Mouse (Mus musculus): ENCODE measurements around the gene Bdh1. TPM values are rescaled to one million over a fixed set of nuclear protein-coding genes. Genes with fewer than 3 reads are reported as not detected.
"Not testable (repeated sequence)": the region's sequence is repeated elsewhere in the genome, so short reads cannot be mapped to it uniquely, and the experiment has no call there.

The Bdh1 gene
- total RNA-seq (2021) (100 to 1,000 TPM; 134 to 159 TPM), polyA plus RNA-seq (2012; rRNA removed) (23.3 and 61.3 TPM in 2 replicates)
- long read RNA-seq, transcript Bdh1-203 (7 exons, 3,122 nt) = major isoform, 26 of 39 reads
- long read RNA-seq, partial matches to known transcripts = 3 of 39 reads
- long read RNA-seq, other reads (novel, unspliced or antisense) = 10 of 39 reads

DNA sequence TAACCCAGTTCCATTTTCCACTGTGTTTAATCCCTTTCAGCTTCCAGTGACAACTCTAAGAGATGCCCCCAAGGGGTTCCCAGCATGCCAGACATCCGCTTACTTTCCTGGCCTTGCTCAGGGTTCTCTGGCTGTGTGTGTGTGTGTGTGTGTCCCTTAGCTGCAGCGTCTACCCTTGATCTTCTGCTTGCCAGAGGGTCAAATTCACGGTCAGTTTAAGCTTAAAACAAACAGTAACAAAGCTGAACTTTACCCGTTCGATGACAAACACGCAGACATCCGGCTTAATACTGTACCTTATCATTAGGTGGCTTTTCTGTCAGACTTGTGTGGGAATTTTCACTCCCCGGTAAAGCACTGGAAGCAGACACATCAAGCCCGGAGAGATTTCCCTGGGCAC, at the start of gene Bdh1:
Bdh1 (plus strand) TSS at position 281 of the 400 bp plus-strand sequence.
- TF ChIP-seq POLR2A (IDR thresholded peaks at IDR 0.05; ENCODE audit: insufficient read depth, low read depth, low read length) (no peak), EP300 (IDR thresholded peaks at IDR 0.05; ENCODE audit: insufficient read depth, low read depth, low read length) (no peak), CTCF (IDR thresholded peaks at IDR 0.05) (no peak)
- Histone ChIP-seq H3K79me2 (replicated peaks; ENCODE audit: control insufficient read depth, insufficient read depth, low read length) (no peaks in the 10 kb centered on the region), H3K36me3 (ENCODE audit: control insufficient read depth, insufficient read depth, low read length) (no peaks in the 10 kb centered on the region), H3K27me3 (ENCODE audit: control insufficient read depth, insufficient read depth, low read length) (0 out of 2 replicates have a peak, but pooled peaks cover 1% of the 10 kb centered on the region), H3K27ac (no peak within 1 kb of the TSS), H3K9ac (ENCODE audit: low read depth, low read length) (no peak within 1 kb of the TSS), H3K4me1 (ENCODE audit: control insufficient read depth, insufficient read depth, low read length) (no peaks in the 10 kb centered on the region), H3K4me3 (no peak within 1 kb of the TSS)
- DNase-seq = no peak
- WGBS = 65% methylated on average over 9 of the region's 9 CpGs
- intact Hi-C loops (cut with DNase I) = no loop called here

DNA sequence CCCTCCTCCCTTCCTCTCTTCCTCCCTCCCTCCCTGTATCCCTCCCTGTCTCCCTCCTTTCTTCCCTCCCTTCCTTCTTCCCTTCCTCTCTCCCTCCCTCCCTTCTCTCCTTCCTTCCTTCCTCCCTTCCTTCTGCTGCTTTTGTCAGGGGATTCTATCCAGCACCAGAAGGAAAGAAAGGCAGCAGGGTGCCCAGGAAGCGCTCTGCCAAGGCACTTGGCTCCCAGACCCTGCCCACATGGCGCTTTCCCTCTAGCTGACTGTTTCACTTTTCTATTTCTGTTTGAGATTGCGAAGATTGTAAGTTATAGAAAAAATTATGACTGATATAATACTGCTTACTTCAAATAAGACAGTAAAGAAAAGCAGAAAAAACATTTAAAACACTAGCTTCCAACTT, 49.8 kb upstream of the Bdh1 start:
- H3K79me2 ChIP-seq (replicated peaks; ENCODE audit: control insufficient read depth, insufficient read depth, low read length); H3K36me3 ChIP-seq (ENCODE audit: control insufficient read depth, insufficient read depth, low read length); H3K9ac ChIP-seq (ENCODE audit: low read depth, low read length); H3K27me3 ChIP-seq (ENCODE audit: control insufficient read depth, insufficient read depth, low read length); H3K27ac ChIP-seq; H3K4me1 ChIP-seq (ENCODE audit: control insufficient read depth, insufficient read depth, low read length); DNase-seq; H3K4me3 ChIP-seq; intact Hi-C loops (cut with DNase I): not testable (repeated sequence)
- 82% methylated on average over 3 of the region's 3 CpGs for whole genome bisulfite sequencing

DNA sequence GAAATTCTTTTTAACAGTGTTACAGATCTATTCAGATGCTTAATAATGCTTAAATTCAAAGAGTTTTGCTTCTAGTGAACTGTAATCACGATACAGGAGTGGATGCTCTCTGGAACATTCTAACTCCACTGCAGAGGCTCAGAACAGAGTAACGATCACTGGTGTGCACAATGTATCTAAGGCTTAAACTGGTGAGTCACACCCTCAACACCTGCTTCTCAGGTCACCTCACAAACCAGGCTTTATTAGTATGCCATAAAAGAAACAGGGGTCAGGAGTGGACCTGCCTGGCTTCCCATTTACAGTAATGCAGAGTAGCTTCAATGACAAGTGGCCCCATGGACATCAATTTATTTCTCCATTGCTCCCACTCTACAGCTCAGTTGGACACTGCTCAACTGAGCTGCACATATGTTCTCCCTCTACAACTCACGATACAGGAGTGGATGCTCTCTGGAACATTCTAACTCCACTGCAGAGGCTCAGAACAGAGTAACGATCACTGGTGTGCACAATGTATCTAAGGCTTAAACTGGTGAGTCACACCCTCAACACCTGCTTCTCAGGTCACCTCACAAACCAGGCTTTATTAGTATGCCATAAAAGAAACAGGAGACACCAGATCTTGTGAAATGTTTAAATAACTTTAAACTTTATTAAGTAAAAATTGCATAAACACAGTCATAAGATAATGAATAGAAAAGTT, 46.0 kb upstream of the Bdh1 start:
- H3K36me3 ChIP-seq (ENCODE audit: control insufficient read depth, insufficient read depth, low read length); H3K4me1 ChIP-seq (ENCODE audit: control insufficient read depth, insufficient read depth, low read length); H3K79me2 ChIP-seq (replicated peaks; ENCODE audit: control insufficient read depth, insufficient read depth, low read length); intact Hi-C loops (cut with DNase I); H3K4me3 ChIP-seq; H3K27me3 ChIP-seq (ENCODE audit: control insufficient read depth, insufficient read depth, low read length); DNase-seq; H3K27ac ChIP-seq; H3K9ac ChIP-seq (ENCODE audit: low read depth, low read length): not testable (repeated sequence)
- 86% methylated on average over 4 of the region's 4 CpGs for WGBS

DNA sequence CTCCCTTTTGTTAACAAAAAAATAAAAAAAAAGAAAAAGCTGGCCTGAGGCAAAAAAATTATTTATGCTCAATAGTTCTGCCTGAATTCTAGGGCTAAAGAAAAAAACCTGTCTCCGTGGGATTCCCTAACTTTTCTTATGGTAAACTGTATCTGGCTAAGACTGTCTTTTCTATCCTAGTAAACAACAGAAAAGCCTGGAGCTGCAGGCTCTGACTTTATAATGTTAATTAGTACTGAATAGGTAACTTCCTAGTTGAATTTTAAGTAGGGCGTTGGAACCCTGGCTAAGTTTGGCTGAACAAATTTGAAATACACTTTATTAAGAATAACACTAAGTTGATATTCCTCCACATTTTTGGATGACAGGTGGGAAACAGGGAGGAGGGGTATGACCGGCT, 33.8 kb upstream of the Bdh1 start:
- intact Hi-C loops (cut with DNase I); H3K4me3 ChIP-seq; DNase-seq; H3K9ac ChIP-seq (ENCODE audit: low read depth, low read length); H3K36me3 ChIP-seq (ENCODE audit: control insufficient read depth, insufficient read depth, low read length); H3K27me3 ChIP-seq (ENCODE audit: control insufficient read depth, insufficient read depth, low read length); H3K27ac ChIP-seq; H3K79me2 ChIP-seq (replicated peaks; ENCODE audit: control insufficient read depth, insufficient read depth, low read length); H3K4me1 ChIP-seq (ENCODE audit: control insufficient read depth, insufficient read depth, low read length): not testable (repeated sequence)
- WGBS = 94% methylated on average over 3 of the region's 3 CpGs

DNA sequence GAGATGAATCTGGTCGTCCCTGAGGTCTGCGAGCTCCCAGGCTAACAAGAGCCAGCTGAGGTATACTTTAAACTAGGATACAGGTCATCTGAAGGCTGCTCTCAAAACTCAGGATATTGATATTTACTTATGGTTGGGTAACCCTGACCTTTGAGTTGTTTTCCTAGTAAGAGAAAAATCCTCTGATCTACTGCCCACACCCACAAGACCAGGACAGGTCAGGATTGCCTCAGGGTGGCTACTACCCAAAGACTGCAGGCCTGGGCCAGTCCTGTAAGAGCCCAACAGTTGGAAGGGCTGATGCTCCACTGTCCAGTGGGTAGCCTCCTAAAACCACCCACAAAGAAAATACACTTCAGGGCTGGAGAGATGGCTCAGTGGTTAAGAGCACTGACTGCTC, 22.8 kb upstream of the Bdh1 start:
- Histone ChIP-seq H3K36me3 (ENCODE audit: control insufficient read depth, insufficient read depth, low read length) (no peaks in the 10 kb centered on the region), H3K27me3 (ENCODE audit: control insufficient read depth, insufficient read depth, low read length) (no peaks in the 10 kb centered on the region), H3K4me1 (ENCODE audit: control insufficient read depth, insufficient read depth, low read length) (no peaks in the 10 kb centered on the region), H3K79me2 (replicated peaks; ENCODE audit: control insufficient read depth, insufficient read depth, low read length) (no peaks in the 10 kb centered on the region), H3K27ac (no peak overlapping the region), H3K9ac (ENCODE audit: low read depth, low read length) (no peak overlapping the region), H3K4me3 (no peak overlapping the region)
- intact Hi-C loops (cut with DNase I) = no loop called here
- DNase-seq = no peak
- TF ChIP-seq POLR2A (IDR thresholded peaks at IDR 0.05; ENCODE audit: insufficient read depth, low read depth, low read length) = no peak
- WGBS = 65% methylated on average over 2 of the region's 2 CpGs

DNA sequence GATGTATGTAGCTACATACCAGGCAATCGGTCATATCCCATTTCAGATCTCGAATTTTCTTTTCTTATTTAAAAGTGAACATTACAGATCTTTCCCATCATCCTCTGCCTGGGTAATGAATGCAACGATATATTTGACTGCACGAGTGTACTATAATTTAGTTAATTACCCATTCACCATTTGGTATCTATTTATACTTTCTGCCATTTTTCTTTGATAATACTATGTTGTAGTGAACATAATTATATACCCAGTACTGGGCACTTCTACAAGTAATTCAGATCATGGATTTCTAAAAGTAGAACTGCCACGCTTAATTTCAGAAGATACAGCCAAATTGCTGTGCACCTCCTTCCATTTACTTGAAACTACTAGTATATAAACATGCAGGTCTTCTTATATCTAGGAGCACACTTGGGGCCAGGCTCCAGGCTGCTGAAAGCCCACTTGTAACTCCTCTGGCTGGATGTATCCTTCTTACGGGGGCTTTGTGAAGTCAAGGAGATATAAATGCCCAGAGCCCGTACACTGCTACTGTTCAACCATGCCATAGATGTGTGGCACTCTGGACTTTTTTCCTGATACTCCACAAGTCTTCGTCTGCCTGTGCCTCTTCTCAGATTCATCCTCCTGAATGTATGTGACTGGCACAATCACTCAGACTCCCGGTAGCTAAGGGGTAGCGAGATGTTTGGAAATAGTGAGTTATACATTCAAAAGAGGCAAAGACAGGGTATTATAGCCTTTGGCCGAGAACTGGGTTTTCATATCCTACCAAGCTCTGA, 21.0 kb upstream of the Bdh1 start:
- no peak for TF ChIP-seq POLR2A (IDR thresholded peaks at IDR 0.05; ENCODE audit: insufficient read depth, low read depth, low read length)
- TF ChIP-seq CTCF (IDR thresholded peaks at IDR 0.05) = no peak
- no peak for TF ChIP-seq EP300 (IDR thresholded peaks at IDR 0.05; ENCODE audit: insufficient read depth, low read depth, low read length)
- no peak overlapping the region for H3K4me3 ChIP-seq
- H3K9ac ChIP-seq (ENCODE audit: low read depth, low read length) = no peak overlapping the region
- no peaks in the 10 kb centered on the region for H3K36me3 ChIP-seq (ENCODE audit: control insufficient read depth, insufficient read depth, low read length)
- WGBS = 86% methylated on average over 11 of the region's 11 CpGs
- no peak for DNase-seq
- no peaks in the 10 kb centered on the region for H3K79me2 ChIP-seq (replicated peaks; ENCODE audit: control insufficient read depth, insufficient read depth, low read length)
- no peaks in the 10 kb centered on the region for H3K4me1 ChIP-seq (ENCODE audit: control insufficient read depth, insufficient read depth, low read length)
- no peaks in the 10 kb centered on the region for H3K27me3 ChIP-seq (ENCODE audit: control insufficient read depth, insufficient read depth, low read length)
- intact Hi-C loops (cut with DNase I) = no loop called here
- no peak overlapping the region for H3K27ac ChIP-seq
